In the genomic region with DNA sequence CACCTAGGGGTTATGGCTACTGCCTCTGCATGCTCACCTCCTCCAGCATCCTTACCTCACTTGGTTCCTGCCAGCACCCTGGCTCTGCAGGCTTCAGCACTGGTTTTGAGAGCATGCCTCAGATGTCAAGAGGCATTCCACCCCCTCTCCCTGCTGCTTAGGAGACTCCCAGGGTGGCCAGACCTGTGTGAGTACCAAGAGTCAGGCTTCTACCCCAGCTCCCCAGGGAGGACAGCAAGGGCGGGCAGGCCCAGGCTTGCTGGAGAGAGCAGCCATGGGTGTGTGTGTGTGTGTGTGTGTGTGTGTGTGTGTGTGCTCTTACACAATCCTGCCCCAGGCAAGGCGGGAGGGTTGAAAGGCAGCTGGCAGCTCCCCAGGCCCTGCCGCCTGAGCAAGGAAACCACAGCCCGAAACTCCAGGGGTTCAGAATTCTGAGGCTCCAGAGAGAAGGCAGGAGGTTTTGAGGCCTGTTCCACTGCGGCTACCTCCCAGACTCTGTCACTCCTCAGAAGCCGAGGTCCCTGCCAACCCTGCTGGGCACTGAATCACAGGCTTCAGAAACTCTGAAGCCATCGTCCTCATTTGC, we compare ENCODE assay signal across 8 mouse cellular contexts. TPM values are rescaled to one million over a fixed set of nuclear protein-coding genes. Genes with fewer than 3 reads are reported as not detected.
DNase-seq lines count a peak whose midpoint lies in the region; ATAC-seq and TF ChIP-seq lines count a peak whose summit lies in the region.

No protein-coding gene starts in this region.

- TF ChIP-seq CTCF in forebrain, postnatal 0 days (IDR thresholded peaks at IDR 0.05; ENCODE audit: low read depth) = no peak
- no peak for TF ChIP-seq CTCF in kidney, adult 2 months (conservative IDR thresholded peaks at IDR 0.05; ENCODE audit: insufficient read depth, insufficient read length, low read depth, low read length)

- H3K4me2 ChIP-seq in forebrain, postnatal 0 days (ENCODE audit: low read depth) = no peak overlapping the region

- H3K4me3 ChIP-seq in forebrain, postnatal 0 days (ENCODE audit: low read depth, low read length) = no peak overlapping the region
- H3K4me3 ChIP-seq in kidney, adult 2 months (ENCODE audit: insufficient read depth, low read depth, low read length) = no peak overlapping the region

- 42% methylated on average over 7 of the region's 7 CpGs for WGBS in forebrain, postnatal 0 days
- WGBS in kidney, adult 2 months = 45% methylated on average over 7 of the region's 7 CpGs

- peaks cover 9% of the 10 kb centered on the region; the same call in 1 of the 2 replicates for H3K4me1 ChIP-seq in forebrain, postnatal 0 days (ENCODE audit: insufficient read depth)
- peaks cover 6% of the 10 kb centered on the region; the same call in 1 of the 2 replicates for H3K4me1 ChIP-seq in kidney, adult 2 months (ENCODE audit: control insufficient read depth, insufficient read depth, low read length)

- H3K36me3 ChIP-seq in forebrain, postnatal 0 days (ENCODE audit: insufficient read depth) = no peaks in the 10 kb centered on the region
- no peaks in the 10 kb centered on the region for H3K36me3 ChIP-seq in kidney, adult 2 months (ENCODE audit: control insufficient read depth, insufficient read depth, low read length)

- peak; percentile 63 for DNase-seq in cerebellum, adult 11-12 months
- no peak for DNase-seq in cerebellum, adult 11 months
- peak; percentile 90 for DNase-seq in adipocyte (ENCODE audit: low spot score)
- DNase-seq in forebrain, postnatal 0 days = no peak
- DNase-seq in kidney, adult 2 months = peak; percentile 37
- peak; percentile 72 for DNase-seq in lung, postnatal 14 days
- DNase-seq in urinary bladder, adult 2 months (ENCODE audit: low spot score) = peak; percentile 67
- DNase-seq in embryo, embryonic 10.5 days (ENCODE audit: low spot score) = no peak

- ATAC-seq in forebrain, postnatal 0 days = no peak

- H3K27ac ChIP-seq in forebrain, postnatal 0 days (ENCODE audit: low read depth, low read length) = no peak overlapping the region
- no peak overlapping the region for H3K27ac ChIP-seq in kidney, adult 2 months (ENCODE audit: insufficient read depth, low read depth, low read length)

- H3K9ac ChIP-seq in forebrain, postnatal 0 days = peak overlapping the region; percentile 6; the same call in 1 of the 2 replicates

- H3K27me3 ChIP-seq in forebrain, postnatal 0 days (ENCODE audit: insufficient read depth, low read length) = no peaks in the 10 kb centered on the region
- no peaks in the 10 kb centered on the region for H3K27me3 ChIP-seq in kidney, adult 2 months (replicated peaks; ENCODE audit: control insufficient read depth, insufficient read depth, low read length)

- TF ChIP-seq POLR2A in kidney, adult 2 months (IDR thresholded peaks at IDR 0.05; ENCODE audit: low read depth, low read length) = no peak

- no peaks in the 10 kb centered on the region for H3K9me3 ChIP-seq in forebrain, postnatal 0 days (ENCODE audit: low read length)

RNA-seq across cellular contexts. Expression of gene Ptma, which starts 4.1 kb away (rescaled TPM):
- total RNA-seq in forebrain, postnatal 0 days (2014; rRNA removed) = 1,921 and 1,968 TPM in 2 replicates
- 1,724 and 1,908 TPM in 2 replicates for polyA plus RNA-seq in forebrain, postnatal 0 days (2015; fragmentation: Nextera tagmentation; extraction: Ambion mirVana)
- polyA plus RNA-seq in kidney, adult 2 months (2012; rRNA removed) = 622 and 651 TPM in 2 replicates
- 836 and 1,054 TPM in 2 replicates for polyA plus RNA-seq in urinary bladder, adult 2 months (2012; rRNA removed)

Comparison
In these comparisons a context has a peak if more than half of its experiments do, and no peak if none do; other contexts are left out.
1. DNase-seq: peak in cerebellum, adult 11-12 months (single experiment), adipocyte (single experiment), kidney, adult 2 months (single experiment), lung, postnatal 14 days (single experiment) and urinary bladder, adult 2 months (single experiment); none in cerebellum, adult 11 months (single experiment), forebrain, postnatal 0 days (single experiment) and embryo, embryonic 10.5 days (single experiment).